Mouse (Mus musculus) ES-Bruce4 (cell line): ENCODE data around the gene Klrg1. TPM values are rescaled to one million over a fixed set of nuclear protein-coding genes. Genes with fewer than 3 reads are reported as not detected.

ENCODE experiments used
- H3K27ac ChIP-seq: 2 replicates; pipeline ENCODE4 v1.5.1; 2012; ENCODE audit warnings: low read length, inconsistent platforms; ENCODE audit not compliant: insufficient read depth
- H3K27me3 ChIP-seq: 2 replicates; pipeline ENCODE4 v1.6.1; 2012; ENCODE audit warnings: mild to moderate bottlenecking, low read length, inconsistent platforms; ENCODE audit not compliant: control insufficient read depth, poor library complexity, insufficient read depth, severe bottlenecking
- H3K36me3 ChIP-seq: 2 replicates; pipeline ENCODE4 v1.6.1; 2012; ENCODE audit warnings: inconsistent platforms, mild to moderate bottlenecking, low read length, moderate library complexity; ENCODE audit not compliant: control insufficient read depth, poor library complexity, insufficient read depth, severe bottlenecking
- H3K4me1 ChIP-seq: one replicate; pipeline ENCODE4 v1.8.1; 2011; ENCODE audit warnings: low read length; ENCODE audit not compliant: control insufficient read depth, insufficient read depth
- H3K4me3 ChIP-seq: 2 replicates; pipeline ENCODE4 v1.5.1; 2011; ENCODE audit warnings: low read depth, mild to moderate bottlenecking, low read length
- H3K9ac ChIP-seq: 2 replicates; pipeline ENCODE4 v1.6.1; 2012; ENCODE audit warnings: low read depth, mild to moderate bottlenecking, inconsistent platforms; ENCODE audit not compliant: poor library complexity, severe bottlenecking
- H3K9me3 ChIP-seq: replicated peaks from 2 replicates; pipeline ENCODE4 v1.6.1; 2012; ENCODE audit warnings: mild to moderate bottlenecking, low read length, inconsistent platforms; ENCODE audit not compliant: control insufficient read depth, poor library complexity, insufficient read depth, severe bottlenecking
- CTCF ChIP-seq: IDR thresholded peaks from one replicate; pipeline ENCODE4 v1.8.1; 2011; ENCODE audit warnings: low read depth, low read length
- EP300 ChIP-seq: IDR thresholded peaks from 2 replicates; pipeline ENCODE4 v1.6.1; 2011; ENCODE audit warnings: low read depth, low read length; ENCODE audit not compliant: insufficient read depth
- POLR2A ChIP-seq: IDR thresholded peaks from one replicate; pipeline ENCODE4 v1.8.1; 2011; ENCODE audit warnings: low read length; ENCODE audit not compliant: insufficient read depth
- polyA plus RNA-seq: library from polyadenylated mRNA; stranded (reverse); fragments of >200 nt; gene quantifications from 2 replicates; pipeline ENCODE4 v1.2.4, GENCODE M21; 2011; ENCODE audit warnings: low read depth; ENCODE audit not compliant: missing spikeins, insufficient read depth, insufficient read length

The Klrg1 gene
- polyA plus RNA-seq, 1 experiment = not detected

DNA sequence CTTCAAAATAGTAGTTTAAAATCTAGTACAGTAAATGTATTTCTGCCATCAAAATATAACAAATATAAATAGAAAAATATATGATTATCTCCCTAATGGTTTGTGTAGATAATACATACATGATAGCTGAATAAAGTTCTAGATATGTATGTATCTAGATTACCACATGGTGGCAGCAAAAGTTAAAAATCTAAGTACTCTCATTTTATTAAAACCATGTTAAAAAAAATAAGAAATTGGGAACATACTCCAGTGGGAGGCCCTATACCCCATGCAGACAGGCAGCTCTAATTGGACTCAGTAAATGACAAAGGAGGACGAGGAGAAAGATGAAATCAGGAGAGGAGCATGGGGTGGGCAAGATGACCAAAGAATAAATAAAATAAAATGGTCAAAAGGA lies 30.5 kb downstream of the Klrg1 start:
- no peak for TF ChIP-seq EP300
- no peak for TF ChIP-seq CTCF
- TF ChIP-seq POLR2A = no peak
- Histone ChIP-seq H3K36me3 (no peaks in the 10 kb centered on the region), H3K9ac (no peak overlapping the region), H3K4me1 (no peaks in the 10 kb centered on the region), H3K27ac (no peak overlapping the region), H3K4me3 (no peak overlapping the region), H3K27me3 (no peaks in the 10 kb centered on the region), H3K9me3 (no peaks in the 10 kb centered on the region)

GRCm38 (mm10) chr6:122250033-122250432 lies 32.6 kb downstream of the Klrg1 start:
- Histone ChIP-seq H3K36me3 (no peaks in the 10 kb centered on the region), H3K9ac (no peak overlapping the region), H3K27me3 (no peaks in the 10 kb centered on the region), H3K27ac (no peak overlapping the region), H3K4me1 (no peaks in the 10 kb centered on the region), H3K4me3 (no peak overlapping the region), H3K9me3 (no peaks in the 10 kb centered on the region)
- TF ChIP-seq EP300 (no peak), POLR2A (no peak), CTCF (no peak)

Other genes with a start within 250 kb of the Klrg1 start
- gene M6pr, start 25.8 kb upstream of the Klrg1 start, polyA plus RNA-seq = 98.5 and 104 TPM in 2 replicates
- 206 and 226 TPM in 2 replicates for gene Phc1, start 57.7 kb upstream of the Klrg1 start, polyA plus RNA-seq
- 81.4 and 87.4 TPM in 2 replicates for gene Rimklb, start 215.9 kb upstream of the Klrg1 start, polyA plus RNA-seq
- 3.6 and 3.8 TPM in 2 replicates for gene Mfap5, start 223.0 kb upstream of the Klrg1 start, polyA plus RNA-seq